Mouse (Mus musculus) embryonic facial prominence, embryonic 13.5 days (tissue): Measurements from ENCODE around the gene Rpusd1. TPM values are rescaled to one million over a fixed set of nuclear protein-coding genes. Genes with fewer than 3 reads are reported as not detected.

Source experiments
- ATAC-seq: fragments of 200-750 bp; cut with Nextera tagmentation; 2 replicates; pipeline ENCODE4 v1.8.0; 2017; ENCODE audit warnings: low read depth; ENCODE audit not compliant: insufficient number of reproducible peaks, insufficient read depth, low FRiP score, low TSS enrichment
- H3K27ac ChIP-seq: fragments of 300-500 bp; sonication (generic); 2 replicates; pipeline ENCODE4 v1.5.1; 2015; ENCODE audit warnings: moderate library complexity, mild to moderate bottlenecking, inconsistent platforms
- H3K27me3 ChIP-seq: fragments of 300-500 bp; sonication (generic); 2 replicates; pipeline ENCODE4 v1.6.1; 2015; ENCODE audit warnings: mild to moderate bottlenecking, inconsistent platforms
- H3K36me3 ChIP-seq: fragments of 300-500 bp; sonication (generic); 2 replicates; pipeline ENCODE4 v1.6.1; 2015; ENCODE audit warnings: mild to moderate bottlenecking, inconsistent platforms
- H3K4me1 ChIP-seq: fragments of 300-500 bp; sonication (generic); 2 replicates; pipeline ENCODE4 v1.6.1; 2015; ENCODE audit warnings: inconsistent platforms
- H3K4me2 ChIP-seq: fragments of 300-500 bp; sonication (generic); 2 replicates; pipeline ENCODE4 v1.6.1; 2015; ENCODE audit warnings: moderate library complexity, mild to moderate bottlenecking, inconsistent platforms
- H3K4me3 ChIP-seq: fragments of 300-500 bp; sonication (generic); 2 replicates; pipeline ENCODE4 v1.5.1; 2015; ENCODE audit warnings: mild to moderate bottlenecking, inconsistent platforms
- H3K9ac ChIP-seq: fragments of 300-500 bp; sonication (generic); 2 replicates; pipeline ENCODE4 v1.6.1; 2015; ENCODE audit warnings: mild to moderate bottlenecking, inconsistent platforms
- H3K9me3 ChIP-seq: fragments of 300-500 bp; sonication (generic); 2 replicates; pipeline ENCODE4 v1.6.1; 2016; ENCODE audit warnings: inconsistent platforms
- WGBS: fragments of 180-500 bp; shearing (Covaris S2); methylation state at CpG from one replicate; pipeline ENCODE4 v1.1.7; 2015; ENCODE audit warnings: mixed read lengths; 5-methylcytosine and 5-hydroxymethylcytosine counted together
- polyA plus RNA-seq: library from polyadenylated mRNA; unstranded; fragments of >200 nt; fragmentation: Nextera tagmentation; extraction: Ambion mirVana; gene quantifications from 2 replicates; pipeline ENCODE4 v1.2.1, GENCODE M21; 2015

Gene Rpusd1
- polyA plus RNA-seq, 1 experiment from 2014 or later = 28.9 TPM

GRCm38 (mm10) chr17:25716130-25716529 is 11.3 kb upstream of the Rpusd1 start:
- H3K9me3 ChIP-seq = no peaks in the 10 kb centered on the region
- no peak overlapping the region for H3K4me3 ChIP-seq
- H3K4me1 ChIP-seq = peaks cover 20% of the 10 kb centered on the region
- peaks cover 36% of the 10 kb centered on the region for H3K27me3 ChIP-seq
- H3K4me2 ChIP-seq = no peak overlapping the region
- WGBS = 3% methylated on average over 6 of the region's 6 CpGs
- peaks cover 25% of the 10 kb centered on the region for H3K36me3 ChIP-seq
- no peak overlapping the region for H3K27ac ChIP-seq
- no peak overlapping the region for H3K9ac ChIP-seq
- ATAC-seq = no peak

- peak within 1 kb of the TSS; percentile 45 for H3K4me3 ChIP-seq
- H3K27ac ChIP-seq = no peak within 1 kb of the TSS
- WGBS = 1% methylated on average over 45 of the region's 45 CpGs
- H3K4me2 ChIP-seq = peak within 1 kb of the TSS; percentile 78
- peaks cover 36% of the 10 kb centered on the region for H3K27me3 ChIP-seq
- H3K4me1 ChIP-seq = peaks cover 20% of the 10 kb centered on the region
- H3K9ac ChIP-seq = peak within 1 kb of the TSS; percentile 69
- H3K9me3 ChIP-seq = no peaks in the 10 kb centered on the region
- peaks cover 33% of the 10 kb centered on the region for H3K36me3 ChIP-seq
- ATAC-seq = no peak
Observed at GRCm38 (mm10) chr17:25716711-25717637, 10.5 kb upstream of the Rpusd1 start, which contains the start of gene Gng13. Gene Gng13 (plus strand): TSS chr17:25717171.

DNA sequence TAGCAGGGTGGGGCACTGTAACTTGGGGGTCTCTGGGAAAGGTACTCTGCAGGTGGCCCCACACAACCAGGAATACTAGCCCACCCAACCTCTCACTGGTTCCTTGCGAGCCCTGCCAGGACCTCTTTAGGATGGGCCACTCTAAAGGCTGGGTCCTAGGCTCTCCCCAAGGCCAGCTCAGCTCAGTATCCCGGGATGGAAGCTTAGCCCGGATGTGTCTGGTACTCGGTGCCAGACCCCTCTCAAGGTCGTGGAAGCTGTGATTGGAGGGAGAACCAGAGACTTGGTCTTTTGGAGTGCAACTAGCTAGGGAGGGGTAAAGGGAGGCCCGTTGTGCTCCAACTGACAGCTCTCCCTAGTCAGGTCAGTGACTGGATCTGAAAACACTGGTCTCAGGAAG is 9.8 kb upstream of the Rpusd1 start:
- Histone ChIP-seq H3K4me2 (peak overlapping the region; percentile 78), H3K4me3 (peak overlapping the region; percentile 45), H3K9ac (peak overlapping the region; percentile 69), H3K36me3 (peaks cover 40% of the 10 kb centered on the region), H3K27ac (no peak overlapping the region), H3K4me1 (peaks cover 20% of the 10 kb centered on the region), H3K9me3 (no peaks in the 10 kb centered on the region), H3K27me3 (peaks cover 36% of the 10 kb centered on the region)
- WGBS = 10% methylated on average over 6 of the region's 6 CpGs
- ATAC-seq = no peak

DNA sequence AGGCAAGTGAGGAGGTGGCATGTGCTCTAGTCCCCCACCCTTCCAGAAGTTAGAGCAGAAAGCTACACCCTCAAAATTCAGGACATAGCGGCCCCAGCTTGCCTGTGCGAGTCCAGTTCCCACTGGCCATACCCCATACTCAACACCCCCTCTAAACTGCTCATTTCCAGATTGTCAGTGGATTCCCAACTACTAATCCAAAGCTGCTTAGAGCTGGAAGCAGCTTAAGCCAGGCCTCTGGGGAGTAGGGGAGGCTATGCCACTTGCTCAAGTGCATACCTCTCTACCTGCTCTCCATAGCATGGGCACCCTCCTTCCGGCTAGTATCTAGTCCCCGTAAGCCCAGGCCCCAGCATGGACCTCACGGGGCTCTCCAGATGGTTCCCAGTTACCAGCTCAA is 6.0 kb upstream of the Rpusd1 start:
- peaks cover 63% of the 10 kb centered on the region for H3K36me3 ChIP-seq
- no peak for ATAC-seq
- H3K27ac ChIP-seq = no peak overlapping the region
- H3K9me3 ChIP-seq = no peaks in the 10 kb centered on the region
- H3K4me2 ChIP-seq = no peak overlapping the region
- H3K4me1 ChIP-seq = peaks cover 23% of the 10 kb centered on the region
- H3K27me3 ChIP-seq = peaks cover 19% of the 10 kb centered on the region
- H3K4me3 ChIP-seq = no peak overlapping the region
- H3K9ac ChIP-seq = 0 out of 2 replicates have a peak overlapping the region, but pooled peaks have one; percentile 6
- 93% methylated on average over 5 of the region's 5 CpGs for WGBS

DNA sequence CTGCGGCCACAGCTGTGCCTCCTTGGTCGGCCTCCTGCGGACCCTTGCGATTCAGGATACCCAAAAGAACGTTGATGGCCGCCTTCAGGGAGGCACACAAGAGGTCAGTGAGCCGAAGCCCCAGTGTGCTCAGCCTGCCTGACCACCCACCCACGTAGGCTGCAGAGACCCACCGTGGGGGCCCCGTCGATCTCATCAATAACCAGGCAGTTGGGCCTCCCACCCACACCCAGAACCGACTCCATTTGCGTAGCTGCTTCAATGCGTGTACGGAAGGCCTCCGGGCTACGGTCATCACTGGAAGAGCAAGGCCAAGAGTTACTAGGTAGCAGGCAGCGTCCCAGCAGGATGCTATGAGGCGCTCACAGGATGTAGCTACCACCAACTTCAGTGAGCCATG is 4.0 kb upstream of the Rpusd1 start:
- H3K9ac ChIP-seq = peak overlapping the region; percentile 22; the same call in 1 of the 2 replicates
- H3K4me1 ChIP-seq = peaks cover 18% of the 10 kb centered on the region
- no peak overlapping the region for H3K27ac ChIP-seq
- peaks cover 63% of the 10 kb centered on the region for H3K36me3 ChIP-seq
- no peak overlapping the region for H3K4me2 ChIP-seq
- no peaks in the 10 kb centered on the region for H3K27me3 ChIP-seq
- no peak overlapping the region for H3K4me3 ChIP-seq
- H3K9me3 ChIP-seq = no peaks in the 10 kb centered on the region
- 96% methylated on average over 19 of the region's 19 CpGs for WGBS
- no peak for ATAC-seq

- H3K27me3 ChIP-seq = no peaks in the 10 kb centered on the region
- H3K9me3 ChIP-seq = no peaks in the 10 kb centered on the region
- WGBS = 74% methylated on average over 7 of the region's 7 CpGs
- H3K4me1 ChIP-seq = peaks cover 22% of the 10 kb centered on the region
- H3K9ac ChIP-seq = no peak overlapping the region
- no peak overlapping the region for H3K27ac ChIP-seq
- H3K4me3 ChIP-seq = no peak overlapping the region
- no peak overlapping the region for H3K4me2 ChIP-seq
- no peak for ATAC-seq
- H3K36me3 ChIP-seq = peaks cover 62% of the 10 kb centered on the region
Observed at GRCm38 (mm10) chr17:25723919-25724318, 3.6 kb upstream of the Rpusd1 start.

- H3K4me1 ChIP-seq = peaks cover 23% of the 10 kb centered on the region
- H3K9me3 ChIP-seq = no peaks in the 10 kb centered on the region
- no peak overlapping the region for H3K4me2 ChIP-seq
- WGBS = 80% methylated on average over 6 of the region's 6 CpGs
- ATAC-seq = no peak
- no peak overlapping the region for H3K4me3 ChIP-seq
- peaks cover 59% of the 10 kb centered on the region for H3K36me3 ChIP-seq
- H3K27me3 ChIP-seq = no peaks in the 10 kb centered on the region
- 0 out of 2 replicates have a peak overlapping the region, but pooled peaks have one; percentile 40 for H3K9ac ChIP-seq
- H3K27ac ChIP-seq = no peak overlapping the region
Observed at GRCm38 (mm10) chr17:25725264-25725663, 2.2 kb upstream of the Rpusd1 start.

- Histone ChIP-seq H3K27me3 (no peaks in the 10 kb centered on the region), H3K4me1 (peaks cover 23% of the 10 kb centered on the region), H3K4me2 (peak overlapping the region; percentile 96), H3K4me3 (peak overlapping the region; percentile 65), H3K36me3 (peaks cover 44% of the 10 kb centered on the region), H3K9ac (peak overlapping the region; percentile 86), H3K27ac (peak overlapping the region; percentile 53), H3K9me3 (no peaks in the 10 kb centered on the region)
- WGBS = 22% methylated on average over 4 of the region's 4 CpGs
- no peak for ATAC-seq
Observed at GRCm38 (mm10) chr17:25728009-25728270, 470 bp downstream of the Rpusd1 start.

GRCm38 (mm10) chr17:25732082-25732481 is 4.6 kb downstream of the Rpusd1 start:
- Histone ChIP-seq H3K4me1 (peaks cover 11% of the 10 kb centered on the region), H3K4me2 (no peak overlapping the region), H3K4me3 (no peak overlapping the region), H3K36me3 (peaks cover 24% of the 10 kb centered on the region), H3K9me3 (no peaks in the 10 kb centered on the region), H3K27ac (no peak overlapping the region), H3K27me3 (no peaks in the 10 kb centered on the region), H3K9ac (no peak overlapping the region)
- no peak for ATAC-seq
- WGBS = 17% methylated on average over 2 of the region's 2 CpGs

DNA sequence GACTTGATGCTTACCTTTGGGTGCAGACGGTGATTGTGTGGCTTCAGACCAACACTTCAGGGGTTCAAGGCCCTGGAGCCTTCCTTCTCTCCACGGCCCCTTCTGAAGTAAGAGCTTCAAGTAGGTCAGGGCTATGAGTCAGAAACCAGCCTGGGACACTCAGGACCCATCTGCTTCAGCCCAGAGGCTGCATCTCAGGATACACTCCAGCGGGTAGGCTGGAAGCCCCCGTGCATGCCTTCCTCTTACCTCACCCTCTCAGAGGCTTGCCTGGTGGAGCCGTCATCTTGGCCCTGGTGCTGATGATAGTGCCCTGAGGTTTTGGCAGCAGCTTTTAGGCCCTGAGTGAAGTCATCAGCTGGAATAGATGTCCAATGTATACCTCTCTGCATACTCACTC is 7.8 kb downstream of the Rpusd1 start:
- no peak for ATAC-seq
- 79% methylated on average over 5 of the region's 5 CpGs for WGBS
- H3K4me3 ChIP-seq = no peak overlapping the region

GRCm38 (mm10) chr17:25735745-25736144 is 8.3 kb downstream of the Rpusd1 start, which contains the start of gene Mslnl:
Gene Mslnl (plus strand): TSS chr17:25736042.
- Histone ChIP-seq H3K36me3 (peaks cover 7% of the 10 kb centered on the region; the same call in 1 of the 2 replicates), H3K27me3 (no peaks in the 10 kb centered on the region), H3K4me1 (no peaks in the 10 kb centered on the region), H3K4me2 (no peak within 1 kb of the TSS), H3K27ac (no peak within 1 kb of the TSS), H3K4me3 (no peak within 1 kb of the TSS), H3K9me3 (no peaks in the 10 kb centered on the region), H3K9ac (peak within 1 kb of the TSS; percentile 36; the same call in 1 of the 2 replicates)
- ATAC-seq = no peak
- 58% methylated on average over 3 of the region's 3 CpGs for WGBS

More for the DNA sequence above, 7.8 kb downstream of the Rpusd1 start:
- peaks cover 12% of the 10 kb centered on the region for H3K36me3 ChIP-seq
- no peaks in the 10 kb centered on the region for H3K27me3 ChIP-seq
- H3K27ac ChIP-seq = no peak overlapping the region
- no peaks in the 10 kb centered on the region for H3K4me1 ChIP-seq
- no peak overlapping the region for H3K4me2 ChIP-seq
- no peaks in the 10 kb centered on the region for H3K9me3 ChIP-seq
- H3K9ac ChIP-seq = peak overlapping the region; percentile 36; the same call in 1 of the 2 replicates

- 81% methylated on average over 7 of the region's 7 CpGs for WGBS
- H3K36me3 ChIP-seq = no peaks in the 10 kb centered on the region
- no peak overlapping the region for H3K4me2 ChIP-seq
- no peak for ATAC-seq
- H3K9ac ChIP-seq = no peak overlapping the region
- H3K9me3 ChIP-seq = no peaks in the 10 kb centered on the region
- no peak overlapping the region for H3K27ac ChIP-seq
- no peaks in the 10 kb centered on the region for H3K4me1 ChIP-seq
- no peak overlapping the region for H3K4me3 ChIP-seq
- H3K27me3 ChIP-seq = no peaks in the 10 kb centered on the region
Observed at GRCm38 (mm10) chr17:25738861-25739260, 11.4 kb downstream of the Rpusd1 start.
